Mouse (Mus musculus): ENCODE results near the gene Shc3. TPM values are rescaled to one million over a fixed set of nuclear protein-coding genes. Genes with fewer than 3 reads are reported as not detected.

Shc3 gene
- total and polyA plus RNA-seq, 3 experiments = 0.11 TPM; not detected in 2

DNA sequence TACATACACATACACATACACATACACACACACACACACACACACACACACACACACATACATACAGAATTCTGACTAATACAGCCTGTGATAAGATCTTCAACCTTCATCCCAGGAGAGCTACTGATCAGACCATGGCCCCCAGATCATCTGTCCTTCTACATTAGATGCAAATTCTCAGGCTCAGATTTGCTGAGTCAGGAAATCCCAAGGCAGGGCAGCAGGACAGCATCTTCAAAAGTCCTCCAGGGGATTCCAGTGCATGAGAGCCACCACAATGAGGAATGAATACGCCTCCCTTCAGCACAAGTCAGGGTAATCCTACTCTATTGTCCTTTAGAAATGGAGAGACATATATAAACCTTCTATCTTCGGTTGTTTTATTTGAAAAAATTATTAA is 184.3 kb downstream of the Shc3 start:
- DNase-seq (ENCODE audit: low spot score) (no peak), ATAC-seq (ENCODE audit: extremely low read depth, insufficient number of reproducible peaks, low FRiP score, poor library complexity, severe bottlenecking) (no peak)
- Histone ChIP-seq H3K36me3 (replicated peaks) (no peaks in the 10 kb centered on the region), H3K9me3 (replicated peaks) (peaks cover 34% of the 10 kb centered on the region), H3K27me3 (ENCODE audit: insufficient read depth, low read length) (no peaks in the 10 kb centered on the region), H3K4me3 (ENCODE audit: low read depth, low read length) (no peak overlapping the region), H3K4me1 (ENCODE audit: insufficient read depth, low read depth, low read length) (no peaks in the 10 kb centered on the region)
- no peak for TF ChIP-seq GATA2 (IDR thresholded peaks at IDR 0.05; ENCODE audit: borderline replicate concordance, low read depth, low read length)
- TF ChIP-seq POLR2AphosphoS5 (IDR thresholded peaks at IDR 0.05; ENCODE audit: insufficient replicate concordance, low read depth, low read length) = no peak
- no peak for TF ChIP-seq CTCF (IDR thresholded peaks at IDR 0.05; ENCODE audit: low read depth, low read length)
- no peak for TF ChIP-seq TAL1 (conservative IDR thresholded peaks at IDR 0.05; ENCODE audit: low read depth, low read length)
- TF ChIP-seq GATA1 (IDR thresholded peaks at IDR 0.05; ENCODE audit: borderline replicate concordance, low read length) = no peak

DNA sequence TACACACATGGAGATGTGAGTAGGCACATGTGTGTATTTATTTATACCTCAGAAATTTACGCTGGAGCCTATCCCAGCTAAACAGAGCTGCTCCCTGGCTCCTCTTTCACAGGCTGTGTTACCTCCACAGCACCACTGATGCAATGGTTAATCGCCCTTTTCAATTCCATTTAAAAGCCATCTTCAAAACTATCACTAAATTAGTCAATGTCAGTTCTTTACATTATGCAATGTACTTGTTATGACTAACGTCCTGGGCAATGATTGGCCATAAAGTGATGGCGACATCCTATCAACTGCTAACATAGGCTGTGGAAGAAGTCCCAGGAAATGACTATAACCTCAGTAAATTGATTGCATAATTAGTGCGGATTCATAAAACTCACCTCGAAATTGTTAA is 187.7 kb downstream of the Shc3 start:
- ATAC-seq (ENCODE audit: extremely low read depth, insufficient number of reproducible peaks, low FRiP score, poor library complexity, severe bottlenecking) = no peak
- Histone ChIP-seq H3K9me3 (replicated peaks) (peaks cover 43% of the 10 kb centered on the region), H3K27me3 (ENCODE audit: insufficient read depth, low read length) (no peaks in the 10 kb centered on the region), H3K4me3 (ENCODE audit: low read depth, low read length) (no peak overlapping the region), H3K36me3 (replicated peaks) (no peaks in the 10 kb centered on the region), H3K4me1 (ENCODE audit: insufficient read depth, low read depth, low read length) (no peaks in the 10 kb centered on the region)
- DNase-seq (ENCODE audit: low spot score) = no peak
- TF ChIP-seq CTCF (IDR thresholded peaks at IDR 0.05; ENCODE audit: low read depth, low read length) (no peak), GATA2 (IDR thresholded peaks at IDR 0.05; ENCODE audit: borderline replicate concordance, low read depth, low read length) (no peak), POLR2AphosphoS5 (IDR thresholded peaks at IDR 0.05; ENCODE audit: insufficient replicate concordance, low read depth, low read length) (no peak), TAL1 (conservative IDR thresholded peaks at IDR 0.05; ENCODE audit: low read depth, low read length) (no peak), GATA1 (IDR thresholded peaks at IDR 0.05; ENCODE audit: borderline replicate concordance, low read length) (no peak)

Other genes with a start within 250 kb of the Shc3 start
- gene S1pr3, start 160.8 kb downstream of the Shc3 start, total RNA-seq (2014; fragmentation: Nextera tagmentation) = not detected in 2 replicates
- 0.11 TPM in 1 of 2 replicates, not detected in the other for gene S1pr3, start 160.8 kb downstream of the Shc3 start, total RNA-seq (2017)
- not detected in 2 replicates for gene S1pr3, start 160.8 kb downstream of the Shc3 start, polyA plus RNA-seq (2012)
- gene Cks2, start 75.8 kb upstream of the Shc3 start, total RNA-seq (2014; fragmentation: Nextera tagmentation) = 94.3 and 104 TPM in 2 replicates
- 367 and 402 TPM in 2 replicates for gene Cks2, start 75.8 kb upstream of the Shc3 start, total RNA-seq (2017)
- gene Cks2, start 75.8 kb upstream of the Shc3 start, polyA plus RNA-seq (2012) = 129 and 303 TPM in 2 replicates
- gene Secisbp2, start 82.3 kb upstream of the Shc3 start, total RNA-seq (2014; fragmentation: Nextera tagmentation) = 20.0 and 22.7 TPM in 2 replicates
- 27.7 and 32.8 TPM in 2 replicates for gene Secisbp2, start 82.3 kb upstream of the Shc3 start, total RNA-seq (2017)
- gene Secisbp2, start 82.3 kb upstream of the Shc3 start, polyA plus RNA-seq (2012) = 19.6 and 24.4 TPM in 2 replicates
- gene Sema4d, start 224.3 kb upstream of the Shc3 start, total RNA-seq (2014; fragmentation: Nextera tagmentation) = 62.1 and 66.9 TPM in 2 replicates
- 15.6 and 17.3 TPM in 2 replicates for gene Sema4d, start 224.3 kb upstream of the Shc3 start, total RNA-seq (2017)
- gene Sema4d, start 224.3 kb upstream of the Shc3 start, polyA plus RNA-seq (2012) = 58.6 and 64.7 TPM in 2 replicates